Mouse (Mus musculus): ENCODE results near the gene Cys1. TPM values are rescaled to one million over a fixed set of nuclear protein-coding genes. Genes with fewer than 3 reads are reported as not detected.
A peak's percentile ranks its signal among the peaks of the same experiment; 100 is the strongest.

Gene Cys1
- 1.4 and 2.1 TPM in 2 replicates for polyA plus RNA-seq (2015; fragmentation: Nextera tagmentation; extraction: Ambion mirVana)

GRCm38 (mm10) chr12:24681286-24682023 lies at the start of gene Cys1:
Gene Cys1, minus strand, starts transcription at chr12:24681813.
- ATAC-seq: peak; percentile 62
- no peaks in the 10 kb centered on the region for H3K9me3 ChIP-seq (ENCODE audit: control insufficient read depth, low read length)
- peak within 1 kb of the TSS; percentile 93 for H3K4me2 ChIP-seq (ENCODE audit: low read depth, low read length)
- WGBS: 4% methylated on average over 20 of the region's 20 CpGs
- H3K27ac ChIP-seq (ENCODE audit: low read length): peak within 1 kb of the TSS; percentile 81
- H3K27me3 ChIP-seq (replicated peaks; ENCODE audit: control insufficient read depth, insufficient read depth, low read length): peaks cover 2% of the 10 kb centered on the region; the same call in 1 of the 2 replicates
- H3K36me3 ChIP-seq (ENCODE audit: control insufficient read depth, insufficient read depth, low read length): no peaks in the 10 kb centered on the region
- H3K4me1 ChIP-seq (ENCODE audit: control insufficient read depth, insufficient read depth, low read length): peaks cover 24% of the 10 kb centered on the region
- H3K4me3 ChIP-seq (ENCODE audit: low read length): peak within 1 kb of the TSS; percentile 68
- peak within 1 kb of the TSS; percentile 77 for H3K9ac ChIP-seq (ENCODE audit: low read depth, low read length)

DNA sequence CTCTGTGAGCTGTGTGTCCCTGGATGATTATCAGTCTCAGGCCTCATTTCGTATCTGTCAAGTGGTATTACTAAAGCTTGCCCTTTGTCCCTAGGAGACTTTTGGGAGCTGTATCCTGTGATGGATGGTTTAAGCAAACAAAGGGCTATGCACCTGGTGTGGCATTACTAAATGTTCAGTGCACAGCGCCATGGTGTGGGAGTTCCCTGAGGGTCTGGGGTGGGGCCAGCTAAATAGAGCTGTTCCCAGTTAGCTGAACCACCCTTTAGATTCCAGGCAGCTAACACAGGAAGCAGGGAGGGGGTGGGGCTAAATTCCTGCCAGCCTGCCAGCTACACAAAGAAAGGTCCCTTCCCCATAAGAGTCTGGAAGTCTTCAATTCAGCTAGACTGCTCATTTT lies 42.8 kb upstream of the Cys1 start:
- ATAC-seq: peak; percentile 92
- peaks cover under 1% of the 10 kb centered on the region; the same call in 1 of the 2 replicates for H3K9me3 ChIP-seq (ENCODE audit: control insufficient read depth, low read length)
- H3K4me1 ChIP-seq (ENCODE audit: control insufficient read depth, insufficient read depth, low read length): peaks cover 8% of the 10 kb centered on the region
- no peaks in the 10 kb centered on the region for H3K27me3 ChIP-seq (replicated peaks; ENCODE audit: control insufficient read depth, insufficient read depth, low read length)
- H3K4me3 ChIP-seq (ENCODE audit: low read length): no peak overlapping the region
- no peak overlapping the region for H3K9ac ChIP-seq (ENCODE audit: low read depth, low read length)
- no peaks in the 10 kb centered on the region for H3K36me3 ChIP-seq (ENCODE audit: control insufficient read depth, insufficient read depth, low read length)
- H3K27ac ChIP-seq (ENCODE audit: low read length): peak overlapping the region; percentile 5; the same call in 1 of the 2 replicates
- WGBS: 9% methylated on average over 2 of the region's 2 CpGs
- no peak overlapping the region for H3K4me2 ChIP-seq (ENCODE audit: low read depth, low read length)

- Histone ChIP-seq H3K27ac (ENCODE audit: low read length) (peak overlapping the region; percentile 5; the same call in 1 of the 2 replicates), H3K9me3 (ENCODE audit: control insufficient read depth, low read length) (no peaks in the 10 kb centered on the region), H3K4me1 (ENCODE audit: control insufficient read depth, insufficient read depth, low read length) (peaks cover 11% of the 10 kb centered on the region), H3K27me3 (replicated peaks; ENCODE audit: control insufficient read depth, insufficient read depth, low read length) (no peaks in the 10 kb centered on the region), H3K9ac (ENCODE audit: low read depth, low read length) (no peak overlapping the region), H3K4me2 (ENCODE audit: low read depth, low read length) (no peak overlapping the region), H3K36me3 (ENCODE audit: control insufficient read depth, insufficient read depth, low read length) (no peaks in the 10 kb centered on the region), H3K4me3 (ENCODE audit: low read length) (no peak overlapping the region)
- ATAC-seq: peak; percentile 54
- WGBS: 45% methylated on average over 4 of the region's 4 CpGs
These were observed 42.2 kb upstream of the Cys1 start for GRCm38 (mm10) chr12:24723859-24724258.

- H3K36me3 ChIP-seq (ENCODE audit: control insufficient read depth, insufficient read depth, low read length): no peaks in the 10 kb centered on the region
- no peak overlapping the region for H3K4me2 ChIP-seq (ENCODE audit: low read depth, low read length)
- no peak overlapping the region for H3K9ac ChIP-seq (ENCODE audit: low read depth, low read length)
- no peaks in the 10 kb centered on the region for H3K27me3 ChIP-seq (replicated peaks; ENCODE audit: control insufficient read depth, insufficient read depth, low read length)
- no peak overlapping the region for H3K27ac ChIP-seq (ENCODE audit: low read length)
- WGBS: 45% methylated on average over 2 of the region's 2 CpGs
- no peaks in the 10 kb centered on the region for H3K9me3 ChIP-seq (ENCODE audit: control insufficient read depth, low read length)
- H3K4me3 ChIP-seq (ENCODE audit: low read length): no peak overlapping the region
- peaks cover 12% of the 10 kb centered on the region for H3K4me1 ChIP-seq (ENCODE audit: control insufficient read depth, insufficient read depth, low read length)
- ATAC-seq: no peak
These were observed 41.8 kb upstream of the Cys1 start for GRCm38 (mm10) chr12:24723434-24723833.

DNA sequence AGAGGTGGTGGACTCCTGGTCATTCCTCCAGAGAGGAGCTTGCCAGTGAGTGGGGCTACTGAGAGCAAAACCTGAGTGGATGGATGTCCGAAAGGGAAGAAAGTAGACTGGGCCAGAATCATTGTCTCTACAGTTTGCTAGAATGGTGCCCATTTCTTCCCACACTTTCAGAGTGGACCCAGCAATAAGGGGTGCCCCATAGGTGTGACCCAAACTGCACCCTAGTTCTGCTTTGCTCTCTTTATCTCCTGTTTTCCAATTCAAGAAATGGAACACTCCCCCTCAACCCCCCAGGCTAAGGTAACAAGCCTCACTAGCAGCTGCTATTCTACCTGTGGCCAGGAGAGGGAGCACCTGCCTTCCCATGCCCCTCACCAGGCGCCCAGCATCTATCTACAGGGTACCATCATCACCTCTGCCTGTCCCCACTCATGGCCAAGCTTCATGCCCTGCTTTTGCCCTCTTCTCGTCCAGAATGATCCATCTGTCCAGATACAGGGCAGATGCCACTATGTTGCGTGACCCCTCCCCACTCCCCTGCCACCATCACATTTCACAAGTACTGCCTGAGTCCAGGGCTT lies 35.2 kb upstream of the Cys1 start:
- 0 out of 2 replicates have a peak, but pooled peaks cover 3% of the 10 kb centered on the region for H3K4me1 ChIP-seq (ENCODE audit: control insufficient read depth, insufficient read depth, low read length)
- no peaks in the 10 kb centered on the region for H3K27me3 ChIP-seq (replicated peaks; ENCODE audit: control insufficient read depth, insufficient read depth, low read length)
- H3K4me2 ChIP-seq (ENCODE audit: low read depth, low read length): no peak overlapping the region
- 46% methylated on average over 4 of the region's 4 CpGs for WGBS
- H3K4me3 ChIP-seq (ENCODE audit: low read length): no peak overlapping the region
- no peak overlapping the region for H3K27ac ChIP-seq (ENCODE audit: low read length)
- no peak overlapping the region for H3K9ac ChIP-seq (ENCODE audit: low read depth, low read length)
- no peaks in the 10 kb centered on the region for H3K36me3 ChIP-seq (ENCODE audit: control insufficient read depth, insufficient read depth, low read length)
- ATAC-seq: peak; percentile 41
- no peaks in the 10 kb centered on the region for H3K9me3 ChIP-seq (ENCODE audit: control insufficient read depth, low read length)

DNA sequence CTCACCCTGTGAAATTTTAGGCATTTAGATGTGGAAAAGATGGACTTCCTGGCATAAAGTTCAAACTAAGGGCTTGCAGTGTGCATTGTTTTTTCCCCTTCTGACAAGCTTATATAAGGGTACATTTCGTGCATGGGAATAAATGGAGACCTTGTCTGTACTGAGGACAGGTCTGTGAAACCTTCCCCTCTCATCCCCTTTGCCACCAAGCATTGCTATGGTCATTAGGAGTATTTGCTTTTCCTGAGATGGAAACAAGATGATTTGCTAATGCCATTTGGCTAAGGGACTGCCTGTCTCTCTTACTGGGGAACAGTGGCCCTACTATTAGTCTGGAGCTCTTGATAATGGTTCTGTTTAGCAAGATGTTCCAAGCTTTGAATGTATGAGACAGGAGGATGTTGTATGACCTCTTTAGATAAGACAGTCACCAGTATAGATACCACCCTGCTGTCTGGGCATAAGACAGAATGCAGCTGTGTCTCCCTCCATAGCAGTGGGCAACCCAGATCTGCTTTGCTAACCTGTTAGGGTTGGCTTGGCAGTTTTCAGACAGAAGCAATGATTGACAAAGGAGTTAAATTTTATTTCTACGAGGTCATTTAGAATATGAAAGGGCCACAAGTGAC lies 33.8 kb upstream of the Cys1 start:
- H3K4me2 ChIP-seq (ENCODE audit: low read depth, low read length): no peak overlapping the region
- no peak overlapping the region for H3K27ac ChIP-seq (ENCODE audit: low read length)
- no peak overlapping the region for H3K4me3 ChIP-seq (ENCODE audit: low read length)
- ATAC-seq: no peak
- 64% methylated on average over 2 of the region's 2 CpGs for WGBS
- H3K9ac ChIP-seq (ENCODE audit: low read depth, low read length): no peak overlapping the region
- no peaks in the 10 kb centered on the region for H3K27me3 ChIP-seq (replicated peaks; ENCODE audit: control insufficient read depth, insufficient read depth, low read length)
- no peaks in the 10 kb centered on the region; the same call in 1 of the 2 replicates for H3K36me3 ChIP-seq (ENCODE audit: control insufficient read depth, insufficient read depth, low read length)
- H3K4me1 ChIP-seq (ENCODE audit: control insufficient read depth, insufficient read depth, low read length): peaks cover 6% of the 10 kb centered on the region; the same call in 1 of the 2 replicates
- no peaks in the 10 kb centered on the region for H3K9me3 ChIP-seq (ENCODE audit: control insufficient read depth, low read length)

DNA sequence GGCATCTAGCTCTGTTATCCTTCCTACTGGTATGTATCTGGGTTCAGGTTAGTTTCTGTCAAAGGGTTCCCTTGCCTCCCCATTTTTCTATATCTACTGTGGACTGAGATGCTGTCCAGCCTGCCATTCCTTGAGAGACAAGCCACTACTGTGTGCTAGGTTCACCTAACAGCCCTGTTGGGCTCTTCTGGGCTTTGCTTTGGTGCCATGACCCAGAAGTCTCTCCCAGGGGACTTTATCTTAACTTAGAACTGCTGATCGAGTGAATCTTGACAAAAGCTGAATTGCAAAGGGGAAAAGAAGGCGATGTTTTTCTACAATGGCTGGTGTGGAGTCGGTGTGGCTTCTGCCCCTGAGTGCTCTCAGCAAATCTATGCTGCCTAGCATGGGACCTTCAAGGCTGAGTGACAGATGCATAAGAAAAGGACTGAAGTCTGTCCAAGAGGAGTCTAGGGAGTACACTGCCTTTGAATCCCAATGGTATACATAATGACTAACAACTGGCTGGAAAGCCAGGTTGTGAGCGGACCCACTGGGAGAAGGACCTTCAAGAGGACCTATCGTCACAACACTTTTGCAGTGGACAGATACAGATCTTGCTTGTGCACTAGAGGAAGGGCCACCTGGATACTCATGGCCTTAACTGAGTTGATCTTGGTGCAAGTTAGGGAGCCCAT lies 33.1 kb upstream of the Cys1 start:
- Histone ChIP-seq H3K36me3 (ENCODE audit: control insufficient read depth, insufficient read depth, low read length) (no peaks in the 10 kb centered on the region; the same call in 1 of the 2 replicates), H3K9ac (ENCODE audit: low read depth, low read length) (no peak overlapping the region), H3K4me2 (ENCODE audit: low read depth, low read length) (no peak overlapping the region), H3K4me3 (ENCODE audit: low read length) (no peak overlapping the region), H3K9me3 (ENCODE audit: control insufficient read depth, low read length) (no peaks in the 10 kb centered on the region), H3K27me3 (replicated peaks; ENCODE audit: control insufficient read depth, insufficient read depth, low read length) (no peaks in the 10 kb centered on the region), H3K27ac (ENCODE audit: low read length) (no peak overlapping the region), H3K4me1 (ENCODE audit: control insufficient read depth, insufficient read depth, low read length) (peaks cover 7% of the 10 kb centered on the region; the same call in 1 of the 2 replicates)
- 74% methylated on average over 5 of the region's 5 CpGs for WGBS
- ATAC-seq: no peak

DNA sequence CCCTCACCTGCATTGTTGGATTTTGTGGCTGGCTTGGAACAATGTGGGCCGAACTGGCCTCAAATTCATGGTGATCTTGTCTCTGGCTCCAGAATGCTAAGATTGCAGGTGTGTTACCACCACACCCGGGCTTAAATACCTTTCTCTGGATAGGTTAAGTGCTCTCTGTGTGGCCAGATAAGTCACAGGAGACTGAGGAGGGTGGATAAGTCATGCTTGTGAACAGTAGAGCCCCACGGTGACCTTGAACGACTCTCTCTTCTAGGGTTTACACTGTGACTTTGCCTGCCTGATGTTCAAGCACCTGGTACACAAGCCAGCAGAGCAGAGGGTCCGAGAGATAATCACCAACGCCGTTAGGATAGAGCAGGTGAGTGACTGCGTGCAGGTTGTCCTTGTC lies 30.8 kb upstream of the Cys1 start:
- no peak overlapping the region for H3K27ac ChIP-seq (ENCODE audit: low read length)
- 82% methylated on average over 8 of the region's 8 CpGs for WGBS
- H3K36me3 ChIP-seq (ENCODE audit: control insufficient read depth, insufficient read depth, low read length): no peaks in the 10 kb centered on the region; the same call in 1 of the 2 replicates

GRCm38 (mm10) chr12:24710672-24711071 lies 29.1 kb upstream of the Cys1 start:
- WGBS: 66% methylated on average over 5 of the region's 5 CpGs
- Histone ChIP-seq H3K4me1 (ENCODE audit: control insufficient read depth, insufficient read depth, low read length) (peaks cover 27% of the 10 kb centered on the region), H3K4me2 (ENCODE audit: low read depth, low read length) (peak overlapping the region; percentile 81; the same call in 1 of the 2 replicates), H3K36me3 (ENCODE audit: control insufficient read depth, insufficient read depth, low read length) (no peaks in the 10 kb centered on the region; the same call in 1 of the 2 replicates), H3K9me3 (ENCODE audit: control insufficient read depth, low read length) (no peaks in the 10 kb centered on the region), H3K9ac (ENCODE audit: low read depth, low read length) (no peak overlapping the region), H3K27me3 (replicated peaks; ENCODE audit: control insufficient read depth, insufficient read depth, low read length) (no peaks in the 10 kb centered on the region), H3K27ac (ENCODE audit: low read length) (no peak overlapping the region), H3K4me3 (ENCODE audit: low read length) (no peak overlapping the region)
- ATAC-seq: no peak

More for the DNA sequence above, 30.8 kb upstream of the Cys1 start:
- Histone ChIP-seq H3K4me3 (ENCODE audit: low read length) (no peak overlapping the region), H3K27me3 (replicated peaks; ENCODE audit: control insufficient read depth, insufficient read depth, low read length) (no peaks in the 10 kb centered on the region), H3K9ac (ENCODE audit: low read depth, low read length) (no peak overlapping the region), H3K4me2 (ENCODE audit: low read depth, low read length) (no peak overlapping the region), H3K4me1 (ENCODE audit: control insufficient read depth, insufficient read depth, low read length) (peaks cover 15% of the 10 kb centered on the region), H3K9me3 (ENCODE audit: control insufficient read depth, low read length) (no peaks in the 10 kb centered on the region)
- no peak for ATAC-seq

Measured in intestine, embryonic 16.5 days (tissue).